Comparison of ENCODE assay signal across 9 mouse cellular contexts in genomic region chr17:56473611-56473905, GRCm38 (mm10). TPM values are rescaled to one million over a fixed set of nuclear protein-coding genes. Genes with fewer than 3 reads are reported as not detected.
DNase-seq lines count a peak whose midpoint lies in the region; ATAC-seq and TF ChIP-seq lines count a peak whose summit lies in the region.
"Had no signal": no experiment of that assay in that cellular context is flagged by ENCODE, and none has a peak within 500 bp of the region (broad histone marks: within the 10 kb centered on the region; RNA-seq: fewer than 3 reads in every experiment).

No protein-coding gene starts in this region.

- peaks cover 71% of the 10 kb centered on the region for H3K4me1 ChIP-seq in heart, embryonic 13.5 days
- H3K4me1 ChIP-seq in bone marrow macrophage, adult 2 months (ENCODE audit: control insufficient read depth, insufficient read depth, low read length), result peaks cover 26% of the 10 kb centered on the region
- peaks cover 54% of the 10 kb centered on the region for H3K4me1 ChIP-seq in hindbrain, embryonic 14.5 days (replicated peaks; ENCODE audit: control insufficient read depth, insufficient read depth, low read length)
- peaks cover 64% of the 10 kb centered on the region for H3K4me1 ChIP-seq in midbrain, embryonic 13.5 days (replicated peaks)

- H3K4me2 ChIP-seq in heart, embryonic 13.5 days, result peak overlapping the region; percentile 96
- peak overlapping the region; percentile 99 for H3K4me2 ChIP-seq in hindbrain, embryonic 14.5 days (replicated peaks)
- peak overlapping the region; percentile 98 for H3K4me2 ChIP-seq in midbrain, embryonic 13.5 days (replicated peaks)

- no peak for DNase-seq in heart, adult 18-20 months
- no peak for DNase-seq in hindbrain, embryonic 14.5 days (ENCODE audit: low spot score)
- DNase-seq in embryo, embryonic 11 days, result no peak
- no peak for DNase-seq in Muller cell, postnatal 12 days (ENCODE audit: inconsistent ontology term)
- no peak for DNase-seq in urinary bladder, adult 2 months (ENCODE audit: low spot score)
- DNase-seq: retina, postnatal 1 day had no signal

- TF ChIP-seq POLR2A in bone marrow macrophage, adult 2 months (IDR thresholded peaks at IDR 0.05; ENCODE audit: borderline replicate concordance, low read depth, low read length), result no peak

- peak overlapping the region; percentile 64 for H3K4me3 ChIP-seq in heart, embryonic 13.5 days
- peak overlapping the region; percentile 82 for H3K4me3 ChIP-seq in bone marrow macrophage, adult 2 months (ENCODE audit: insufficient read depth, low read length)
- H3K4me3 ChIP-seq in hindbrain, embryonic 14.5 days (replicated peaks; ENCODE audit: low read length), result peak overlapping the region; percentile 87
- peak overlapping the region; percentile 92 for H3K4me3 ChIP-seq in midbrain, embryonic 13.5 days (replicated peaks)

- WGBS in heart, embryonic 13.5 days, result 1% methylated on average over 11 of the region's 11 CpGs
- WGBS in hindbrain, embryonic 14.5 days, result 4% methylated on average over 11 of the region's 11 CpGs
- WGBS in midbrain, embryonic 13.5 days, result 3% methylated on average over 11 of the region's 11 CpGs

- no peak overlapping the region for H3K27ac ChIP-seq in heart, embryonic 13.5 days (replicated peaks)
- H3K27ac ChIP-seq in bone marrow macrophage, adult 2 months (ENCODE audit: insufficient read depth, low read depth, low read length), result no peak overlapping the region
- peak overlapping the region; percentile 96 for H3K27ac ChIP-seq in hindbrain, embryonic 14.5 days
- peak overlapping the region; percentile 95 for H3K27ac ChIP-seq in midbrain, embryonic 13.5 days

- H3K9me3 ChIP-seq in heart, embryonic 13.5 days, result peaks cover 6% of the 10 kb centered on the region; the same call in 1 of the 2 replicates
- no peaks in the 10 kb centered on the region for H3K9me3 ChIP-seq in hindbrain, embryonic 14.5 days (ENCODE audit: control insufficient read depth, low read length)
- H3K9me3 ChIP-seq in midbrain, embryonic 13.5 days, result no peaks in the 10 kb centered on the region

- H3K36me3 ChIP-seq in heart, embryonic 13.5 days, result no peaks in the 10 kb centered on the region
- no peaks in the 10 kb centered on the region for H3K36me3 ChIP-seq in hindbrain, embryonic 14.5 days (replicated peaks; ENCODE audit: control insufficient read depth, insufficient read depth)
- peaks cover 9% of the 10 kb centered on the region for H3K36me3 ChIP-seq in midbrain, embryonic 13.5 days

- H3K9ac ChIP-seq in heart, embryonic 13.5 days, result peak overlapping the region; percentile 88
- peak overlapping the region; percentile 91 for H3K9ac ChIP-seq in hindbrain, embryonic 14.5 days
- H3K9ac ChIP-seq in midbrain, embryonic 13.5 days (replicated peaks), result peak overlapping the region; percentile 95

- no peak for TF ChIP-seq CTCF in bone marrow macrophage, adult 2 months (IDR thresholded peaks at IDR 0.05; ENCODE audit: low read depth, low read length)

- peaks cover 68% of the 10 kb centered on the region for H3K27me3 ChIP-seq in heart, embryonic 13.5 days (replicated peaks)
- H3K27me3 ChIP-seq in hindbrain, embryonic 14.5 days (ENCODE audit: control insufficient read depth, insufficient read depth, low read length), result no peaks in the 10 kb centered on the region
- H3K27me3 ChIP-seq in midbrain, embryonic 13.5 days, result peaks cover 12% of the 10 kb centered on the region

- no peak for ATAC-seq in heart, embryonic 13.5 days (ENCODE audit: extremely low read depth, insufficient number of reproducible peaks, low FRiP score, low TSS enrichment)
- ATAC-seq in hindbrain, embryonic 14.5 days (ENCODE audit: low FRiP score), result no peak
- no peak for ATAC-seq in midbrain, embryonic 13.5 days

RNA-seq across cellular contexts. Expression of gene Ptprs, which starts 2.7 kb away (rescaled TPM):
- polyA plus RNA-seq in heart, embryonic 13.5 days (2015; fragmentation: Nextera tagmentation; extraction: Ambion mirVana), result 45.4 and 50.1 TPM in 2 replicates
- total RNA-seq in heart, adult 18-20 months (2021), result 10 to 100 TPM; 50.3 to 54.3 TPM
- polyA plus RNA-seq in bone marrow macrophage, adult 2 months (2012; ENCODE audit: insufficient read depth, insufficient read length, missing spikeins), result 75.2 and 77.2 TPM in 2 replicates
- polyA plus RNA-seq in hindbrain, embryonic 14.5 days (2014; fragmentation: Nextera tagmentation; extraction: Ambion mirVana), result 272 and 276 TPM in 2 replicates
- 278 and 317 TPM in 2 replicates for polyA plus RNA-seq in midbrain, embryonic 13.5 days (2015; fragmentation: Nextera tagmentation; extraction: Ambion mirVana)
- 313 and 341 TPM in 2 replicates for polyA plus RNA-seq in urinary bladder, adult 2 months (2012; rRNA removed)

RNA-seq across cellular contexts. Expression of gene Znrf4, which starts 38.7 kb away (rescaled TPM):
- polyA plus RNA-seq in heart, embryonic 13.5 days (2015; fragmentation: Nextera tagmentation; extraction: Ambion mirVana), result not detected in 2 replicates
- total RNA-seq in heart, adult 18-20 months (2021), result not detected
- not detected in 2 replicates for polyA plus RNA-seq in bone marrow macrophage, adult 2 months (2012; ENCODE audit: insufficient read depth, insufficient read length, missing spikeins)
- polyA plus RNA-seq in hindbrain, embryonic 14.5 days (2014; fragmentation: Nextera tagmentation; extraction: Ambion mirVana), result not detected in 2 replicates
- polyA plus RNA-seq in midbrain, embryonic 13.5 days (2015; fragmentation: Nextera tagmentation; extraction: Ambion mirVana), result 0.17 TPM in 1 of 2 replicates, not detected in the other
- not detected in 2 replicates for polyA plus RNA-seq in urinary bladder, adult 2 months (2012; rRNA removed)

Comparison
In these comparisons a context has a peak if more than half of its experiments do, and no peak if none do; other contexts are left out.
1. H3K27ac ChIP-seq: peak in hindbrain, embryonic 14.5 days (single experiment) and midbrain, embryonic 13.5 days (single experiment); none in heart, embryonic 13.5 days (single experiment) and bone marrow macrophage, adult 2 months (single experiment).
2. Peak in every context shown above with its lines, with median percentiles within 50 percentile points of each other: H3K4me2 ChIP-seq, H3K4me3 ChIP-seq and H3K9ac ChIP-seq.